Mouse (Mus musculus): ENCODE measurements at regions not wholly inside any gene's neighbourhood (a gene's known extent, or its start where the extent isn't known, plus 50 kb on each side); places are given as distances from the start of the nearest gene placed in this dataset.

DNA sequence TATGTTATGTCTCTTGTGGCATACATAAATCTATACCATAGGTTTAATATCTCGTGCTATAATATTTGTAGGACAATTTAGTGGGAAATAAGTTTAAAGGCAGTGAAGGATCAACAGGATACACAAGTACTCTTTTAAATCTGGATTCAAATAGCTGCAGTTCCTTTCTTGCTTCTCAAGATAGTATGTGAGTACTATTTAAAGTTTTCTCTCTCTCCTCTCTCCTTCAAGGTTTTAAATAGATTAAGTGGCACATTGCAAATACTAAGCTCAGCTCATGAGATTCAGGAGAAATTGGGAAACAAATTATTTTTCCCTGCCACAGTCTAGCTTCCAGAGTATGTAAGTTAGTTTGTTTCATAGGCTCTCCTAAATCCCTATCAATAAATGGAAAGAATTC lies 1103.9 kb downstream of the Ndufa4 start:
- DNase-seq, result no peak

DNA sequence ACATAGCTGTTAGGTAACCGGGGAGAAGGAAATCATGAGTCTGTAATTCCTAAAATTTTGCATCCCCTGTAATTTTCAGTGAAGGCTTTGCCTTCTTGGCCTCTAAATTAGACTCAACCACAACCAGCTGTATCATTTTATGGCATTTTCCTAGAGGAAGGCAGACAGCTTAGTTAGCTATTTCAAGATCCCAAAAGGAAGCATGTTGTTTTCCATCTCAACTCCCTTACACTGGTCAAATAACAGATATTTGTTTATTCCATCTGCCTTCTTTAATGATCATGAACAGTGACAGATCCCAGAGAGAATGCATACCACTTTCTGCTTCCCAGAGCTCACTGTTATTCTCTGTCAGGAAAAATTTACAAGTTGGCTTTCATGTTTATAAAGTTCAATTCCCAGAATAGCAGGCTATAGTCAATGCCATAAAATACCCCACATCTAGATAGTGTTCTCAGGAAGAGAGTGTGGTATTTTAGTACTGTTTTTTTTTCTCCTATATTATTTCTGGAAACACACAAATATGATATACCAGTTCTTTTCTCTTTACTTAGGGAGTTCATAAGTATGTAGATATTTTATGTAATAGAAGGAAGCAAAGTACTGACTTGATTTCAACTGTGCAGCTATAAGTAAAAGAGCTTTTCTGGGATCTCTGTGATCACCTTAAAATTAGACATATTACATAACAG lies 1148.5 kb downstream of the Ndufa4 start:
- no peak for DNase-seq

DNA sequence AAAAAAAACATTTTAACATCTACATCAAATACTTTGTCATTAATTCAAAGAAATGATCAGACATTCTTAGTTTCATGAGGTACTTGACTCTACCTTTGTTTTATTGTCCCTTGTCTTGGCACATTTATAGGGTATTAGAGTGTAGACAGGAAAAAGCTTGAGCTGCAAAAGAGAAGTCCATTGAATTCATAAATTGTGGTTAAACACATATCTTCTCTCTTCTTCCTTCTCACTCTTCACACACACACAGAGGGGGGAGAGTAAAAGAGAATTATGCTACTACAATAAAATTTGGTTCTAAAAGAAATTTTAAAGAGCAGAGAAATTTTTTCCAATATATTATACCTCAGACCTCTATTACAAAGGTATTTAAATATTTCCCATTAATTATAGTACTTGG lies 1149.2 kb downstream of the Ndufa4 start:
- DNase-seq, result no peak

GRCm38 (mm10) chr6:10744056-10744455 lies 1163.2 kb downstream of the Ndufa4 start:
- DNase-seq, result no peak

DNA sequence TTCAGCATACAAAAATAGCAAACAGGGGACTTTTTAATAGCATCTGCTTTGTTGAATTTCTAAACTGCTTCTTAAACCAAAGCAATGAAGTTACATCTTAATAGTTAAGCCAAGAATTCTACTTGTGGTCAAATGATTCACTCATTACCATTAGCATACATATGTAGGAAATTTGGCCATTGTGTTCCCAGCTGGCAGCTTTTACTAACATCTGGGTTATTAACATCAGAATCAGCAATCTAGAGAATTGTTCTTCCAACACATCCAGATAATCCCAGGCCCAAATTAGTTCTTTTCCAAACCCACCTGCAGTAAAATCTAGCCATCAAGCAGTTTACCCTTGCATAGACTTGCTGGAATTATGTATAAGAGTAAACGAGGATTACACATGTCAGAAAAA lies 1184.7 kb downstream of the Ndufa4 start:
- no peak for DNase-seq

GRCm38 (mm10) chr6:10690526-10690925 lies 1216.8 kb downstream of the Ndufa4 start:
- peak in 1 of 2 experiments; percentile 13 for DNase-seq

Data from lung, adult 18-20 months (tissue).